Mouse (Mus musculus): Measurements from ENCODE around the gene Sds.

DNA sequence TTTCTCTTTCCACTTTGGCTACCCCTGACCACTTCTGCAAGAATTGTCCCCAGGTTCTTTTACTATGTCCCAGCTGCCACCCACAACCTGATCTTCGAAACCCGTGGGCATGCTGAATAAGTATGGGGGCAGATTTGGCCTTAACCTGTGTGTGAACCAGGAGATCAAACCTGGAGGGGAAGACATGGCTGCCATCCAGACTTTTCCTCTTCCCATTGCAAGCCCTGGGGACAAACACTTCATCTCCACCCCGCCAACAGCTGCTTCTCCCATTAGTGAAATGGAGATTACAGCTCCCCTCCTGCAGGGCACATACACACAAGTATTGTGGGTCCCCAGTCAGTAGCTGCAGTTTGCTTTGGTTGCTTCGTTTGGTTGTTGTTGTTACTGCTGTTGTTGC lies 31.0 kb downstream of the Sds start:
- TF ChIP-seq CTCF (IDR thresholded peaks at IDR 0.05; ENCODE audit: low read depth) (no peak), EP300 (IDR thresholded peaks at IDR 0.05; ENCODE audit: low read depth) (no peak)
